Mouse (Mus musculus) forebrain, embryonic 14.5 days (tissue): ENCODE measurements around the gene Nat8f4. TPM values are rescaled to one million over a fixed set of nuclear protein-coding genes. Genes with fewer than 3 reads are reported as not detected.

Source experiments
- ATAC-seq: fragments of 200-750 bp; cut with Nextera tagmentation; 2 replicates; pipeline ENCODE4 v1.8.0; 2017; ENCODE audit warnings: mild to moderate bottlenecking, moderate library complexity
- DNase-seq: peaks from one replicate; pipeline ENCODE4 v3.0.0-alpha.2; 2015; ENCODE audit warnings: low spot score
- H3K27ac ChIP-seq: fragments of 300-500 bp; sonication (generic); 2 replicates; pipeline ENCODE4 v1.5.1; 2014; ENCODE audit warnings: low read depth, mild to moderate bottlenecking, control low read depth, low read length, moderate library complexity
- H3K27me3 ChIP-seq: fragments of 300-500 bp; sonication (generic); replicated peaks from 2 replicates; pipeline ENCODE4 v1.6.1; 2014; ENCODE audit warnings: low read length, control low read depth, mixed read lengths; ENCODE audit not compliant: control insufficient read depth, insufficient read depth
- H3K36me3 ChIP-seq: fragments of 300-500 bp; sonication (generic); 2 replicates; pipeline ENCODE4 v1.6.1; 2014; ENCODE audit warnings: low read length, control low read depth; ENCODE audit not compliant: control insufficient read depth, insufficient read depth
- H3K4me1 ChIP-seq: fragments of 300-500 bp; sonication (generic); 2 replicates; pipeline ENCODE4 v1.6.1; 2014; ENCODE audit warnings: antibody characterized with exemption, low read length, control low read depth; ENCODE audit not compliant: control insufficient read depth, insufficient read depth
- H3K4me2 ChIP-seq: fragments of 300-500 bp; sonication (generic); 2 replicates; pipeline ENCODE4 v1.6.1; 2014; ENCODE audit warnings: mild to moderate bottlenecking, control low read depth, low read length
- H3K4me3 ChIP-seq: fragments of 300-500 bp; sonication (generic); 2 replicates; pipeline ENCODE4 v1.5.1; 2014; ENCODE audit warnings: low read depth, low read length, control low read depth
- H3K9ac ChIP-seq: fragments of 300-500 bp; sonication (generic); 2 replicates; pipeline ENCODE4 v1.6.1; 2014; ENCODE audit warnings: mild to moderate bottlenecking, low read length, control low read depth, moderate library complexity
- H3K9me3 ChIP-seq: fragments of 300-500 bp; sonication (generic); replicated peaks from 2 replicates; pipeline ENCODE4 v1.6.1; 2016; ENCODE audit warnings: low read length, control low read depth, mixed read lengths; ENCODE audit not compliant: control insufficient read depth
- WGBS: fragments of 180-500 bp; shearing (Covaris S2); extraction: QIAGEN DNeasy Blood & Tissue Kit; methylation state at CpG from one replicate; pipeline ENCODE4 v1.1.7; 2014; 5-methylcytosine and 5-hydroxymethylcytosine counted together
- polyA plus RNA-seq: library from polyadenylated mRNA; unstranded; fragments of >200 nt; fragmentation: Nextera tagmentation; extraction: Ambion mirVana; gene quantifications from 2 replicates; pipeline ENCODE4 v1.2.1, GENCODE M21; 2014

Gene Nat8f4
- polyA plus RNA-seq, 1 experiment from 2014 or later = 8.0 TPM

DNA sequence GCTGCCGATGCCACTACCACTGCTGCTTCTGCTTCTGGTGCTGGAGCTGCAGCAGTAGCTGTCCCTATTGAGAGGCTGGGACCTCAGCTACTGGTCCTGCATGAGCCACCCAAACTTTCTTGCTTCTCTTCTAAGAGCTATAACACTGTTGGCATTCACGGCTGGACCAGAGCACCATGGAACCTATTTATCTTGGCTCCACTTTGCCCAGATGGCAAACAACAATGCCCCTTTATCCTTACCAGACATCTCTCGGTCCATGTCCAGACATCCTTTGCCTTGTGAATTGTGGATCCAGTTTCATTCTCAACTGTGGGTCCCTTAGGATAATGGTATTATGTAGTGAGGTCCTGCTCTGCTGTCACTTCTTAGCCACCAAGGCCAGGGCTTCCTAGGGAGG is 43.4 kb downstream of the Nat8f4 start:
- ATAC-seq (no peak), DNase-seq (no peak)
- Histone ChIP-seq H3K27me3 (no peaks in the 10 kb centered on the region), H3K4me2 (no peak overlapping the region), H3K4me1 (no peaks in the 10 kb centered on the region), H3K9me3 (no peaks in the 10 kb centered on the region), H3K27ac (no peak overlapping the region), H3K4me3 (no peak overlapping the region), H3K9ac (no peak overlapping the region), H3K36me3 (no peaks in the 10 kb centered on the region)
- WGBS = 87% methylated on average over 3 of the region's 3 CpGs

GRCm38 (mm10) chr6:85856194-85856678 is 48.4 kb downstream of the Nat8f4 start:
- Histone ChIP-seq H3K4me3 (no peak overlapping the region), H3K9me3 (no peaks in the 10 kb centered on the region), H3K9ac (no peak overlapping the region), H3K27ac (no peak overlapping the region), H3K4me1 (no peaks in the 10 kb centered on the region), H3K36me3 (no peaks in the 10 kb centered on the region), H3K4me2 (no peak overlapping the region), H3K27me3 (no peaks in the 10 kb centered on the region)
- DNase-seq = no peak
- ATAC-seq = no peak
- WGBS = 72% methylated on average over 1 of the region's 1 CpGs

DNA sequence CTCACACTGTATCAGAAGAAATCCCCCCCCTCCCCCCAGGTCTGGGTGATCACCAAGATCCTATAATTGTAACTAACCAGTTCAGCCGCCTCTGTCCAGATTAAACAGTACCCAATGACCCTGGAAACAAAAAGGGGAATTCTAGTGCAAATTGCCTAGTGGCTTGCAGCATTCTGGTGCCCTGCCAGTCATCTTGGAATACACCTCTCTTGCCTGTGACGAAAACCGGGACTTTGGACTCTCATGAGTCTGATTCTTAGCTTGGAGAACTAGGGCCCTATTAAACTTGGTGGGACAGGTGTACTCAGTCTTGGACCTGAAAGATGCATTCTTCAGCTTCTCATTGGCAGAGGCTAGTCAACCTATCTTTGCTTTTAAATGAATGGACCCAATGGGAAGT is 51.2 kb downstream of the Nat8f4 start:
- ATAC-seq (no peak), DNase-seq (no peak)
- no peak overlapping the region for H3K27ac ChIP-seq
- H3K27me3 ChIP-seq = no peaks in the 10 kb centered on the region
- no peaks in the 10 kb centered on the region for H3K4me1 ChIP-seq
- no peak overlapping the region for H3K4me3 ChIP-seq
- H3K9ac ChIP-seq = no peak overlapping the region
- no peak overlapping the region for H3K4me2 ChIP-seq
- no peaks in the 10 kb centered on the region for H3K36me3 ChIP-seq
- WGBS = 75% methylated on average over 3 of the region's 3 CpGs
- H3K9me3 ChIP-seq = no peaks in the 10 kb centered on the region

DNA sequence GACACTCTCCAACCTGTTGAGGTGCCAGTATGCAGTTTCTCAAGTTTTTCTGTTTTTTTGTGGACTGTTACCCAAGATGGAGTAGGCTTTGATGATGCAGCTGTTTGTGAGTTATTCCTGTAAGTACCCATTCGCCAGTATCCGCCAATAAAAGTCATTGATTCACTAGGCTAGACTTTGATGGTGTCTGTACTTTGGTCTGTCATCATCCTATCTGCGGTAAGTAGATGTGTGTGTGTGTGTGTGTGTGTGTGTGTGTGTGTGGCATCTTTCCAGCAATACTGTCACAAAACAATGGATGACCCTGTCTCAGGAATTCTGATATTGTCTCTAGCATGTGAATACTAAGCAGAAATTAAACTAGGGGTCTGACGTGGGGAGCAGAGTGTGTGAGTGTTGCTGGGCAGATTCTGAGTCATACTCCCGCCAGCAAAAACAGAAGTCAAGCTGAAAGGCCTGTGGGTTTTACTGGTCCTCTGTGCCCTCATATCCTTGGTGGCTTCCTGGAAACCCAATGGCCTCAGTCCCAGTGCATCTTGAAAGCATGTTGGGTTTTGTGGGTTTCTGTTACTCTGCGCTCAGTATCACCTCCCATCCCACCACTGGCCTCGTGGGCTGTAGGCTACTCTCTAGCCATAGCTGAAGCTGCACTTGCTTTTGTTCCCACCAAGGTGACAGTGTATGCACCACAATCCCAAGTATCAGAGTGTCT is 53.5 kb downstream of the Nat8f4 start:
- Histone ChIP-seq H3K4me2 (no peak overlapping the region), H3K27ac (no peak overlapping the region), H3K27me3 (no peaks in the 10 kb centered on the region), H3K4me3 (no peak overlapping the region), H3K4me1 (peaks cover 3% of the 10 kb centered on the region; the same call in 1 of the 2 replicates), H3K9ac (no peak overlapping the region), H3K9me3 (no peaks in the 10 kb centered on the region), H3K36me3 (no peaks in the 10 kb centered on the region)
- WGBS = 92% methylated on average over 7 of the region's 7 CpGs
- DNase-seq (no peak), ATAC-seq (no peak)

DNA sequence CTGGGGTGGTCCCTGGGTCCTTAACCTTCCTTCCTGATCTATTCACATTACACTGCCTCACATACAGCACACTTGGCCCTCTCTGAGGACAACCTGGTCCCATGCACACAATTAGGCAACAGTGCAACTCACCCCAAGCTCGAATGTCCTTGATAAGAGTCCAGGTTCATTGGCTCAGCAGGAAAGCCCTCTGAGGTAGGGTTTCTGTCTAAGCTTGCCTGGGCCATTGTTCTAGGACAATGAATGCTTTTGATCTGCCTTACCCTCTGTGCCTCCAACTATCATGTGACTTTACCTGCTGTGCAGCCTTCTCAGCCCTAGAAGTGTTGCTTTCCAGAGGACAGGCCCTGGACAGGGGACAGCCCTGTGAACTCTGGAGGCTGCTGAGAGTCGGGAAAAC is 55.4 kb downstream of the Nat8f4 start:
- 7% methylated on average over 2 of the region's 2 CpGs for WGBS
- Histone ChIP-seq H3K27ac (no peak overlapping the region), H3K4me2 (no peak overlapping the region), H3K27me3 (no peaks in the 10 kb centered on the region), H3K9me3 (no peaks in the 10 kb centered on the region), H3K36me3 (no peaks in the 10 kb centered on the region), H3K9ac (no peak overlapping the region), H3K4me1 (peaks cover 3% of the 10 kb centered on the region; the same call in 1 of the 2 replicates), H3K4me3 (no peak overlapping the region)
- ATAC-seq = no peak
- DNase-seq = no peak

Other genes with a start within 250 kb of the Nat8f4 start
- gene Nat8f7, start 191.7 kb downstream of the Nat8f4 start, polyA plus RNA-seq = not detected in 2 replicates
- gene Nat8f3, start 139.1 kb downstream of the Nat8f4 start, polyA plus RNA-seq = not detected in 2 replicates
- not detected in 2 replicates for gene Nat8f6, start 83.9 kb downstream of the Nat8f4 start, polyA plus RNA-seq
- not detected in 2 replicates for gene Nat8f5, start 83.9 kb downstream of the Nat8f4 start, polyA plus RNA-seq
- gene Nat8, start 72.8 kb downstream of the Nat8f4 start, polyA plus RNA-seq = 0.20 TPM in 1 of 2 replicates, not detected in the other
- not detected in 2 replicates for gene Nat8f2, start 35.7 kb downstream of the Nat8f4 start, polyA plus RNA-seq
- 33.5 and 34.6 TPM in 2 replicates for gene Tprkb, start 7.0 kb upstream of the Nat8f4 start, polyA plus RNA-seq
- 13.0 and 13.3 TPM in 2 replicates for gene Nat8f1, start 10.8 kb upstream of the Nat8f4 start, polyA plus RNA-seq
- gene Dusp11, start 56.8 kb upstream of the Nat8f4 start, polyA plus RNA-seq = 35.2 and 44.3 TPM in 2 replicates
- gene Figla, start 111.3 kb upstream of the Nat8f4 start, polyA plus RNA-seq = not detected in 2 replicates
- gene Add2, start 123.8 kb upstream of the Nat8f4 start, polyA plus RNA-seq = 108 and 134 TPM in 2 replicates